ENCODE assay signal across 20 mouse cellular contexts in the genomic region with DNA sequence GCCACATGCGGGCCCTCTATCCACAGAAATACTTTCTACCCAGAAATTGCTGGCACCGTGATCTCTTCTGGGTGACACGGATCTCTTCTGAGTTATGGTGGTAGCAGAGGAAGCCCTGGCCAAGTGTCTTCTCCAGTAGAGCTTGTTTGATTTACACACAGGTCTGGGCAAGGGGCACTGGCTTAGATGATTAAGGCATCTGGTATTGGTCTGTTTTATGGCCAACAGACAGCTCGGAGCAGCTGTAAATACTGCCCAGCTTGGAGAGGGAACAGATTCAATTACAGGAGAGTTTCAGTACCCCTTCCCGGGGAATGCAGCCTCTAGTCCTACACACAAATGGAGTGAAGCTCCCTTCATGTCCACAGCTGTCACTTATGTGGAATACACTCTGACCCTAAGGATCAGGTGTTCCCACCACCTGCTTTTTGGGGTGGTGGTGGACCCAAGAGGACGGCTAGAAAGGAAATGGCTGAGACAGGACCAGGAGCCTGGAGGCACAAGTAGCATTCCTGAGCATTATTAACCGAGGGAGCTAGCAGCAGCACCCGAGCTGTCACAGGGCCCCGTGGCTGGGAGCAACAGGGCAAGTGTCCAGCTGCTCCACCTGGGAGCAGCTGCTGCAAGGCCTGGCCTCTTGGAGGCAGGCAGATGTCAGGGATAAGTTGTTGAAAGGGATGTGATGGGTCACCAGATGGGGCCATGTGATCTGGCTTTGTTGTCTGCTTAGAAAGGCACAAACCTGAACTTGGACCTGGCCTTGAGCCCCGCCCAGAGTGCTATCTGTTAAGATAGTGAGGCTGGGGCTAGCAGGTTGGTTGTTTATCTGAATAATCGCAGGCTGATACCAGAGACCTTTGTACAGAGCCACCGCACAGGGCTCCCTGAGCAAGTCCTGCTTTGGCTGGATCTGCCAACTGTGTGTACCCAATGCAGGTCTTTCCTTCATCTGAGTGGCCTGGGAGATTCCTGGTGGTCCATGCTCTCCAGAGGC. TPM values are rescaled to one million over a fixed set of nuclear protein-coding genes. Genes with fewer than 3 reads are reported as not detected.
DNase-seq lines count a peak whose midpoint lies in the region; ATAC-seq and TF ChIP-seq lines count a peak whose summit lies in the region.
"Had no signal": no experiment of that assay in that cellular context is flagged by ENCODE, and none has a peak within 500 bp of the region (broad histone marks: within the 10 kb centered on the region; RNA-seq: fewer than 3 reads in every experiment).

No protein-coding gene starts in this region.

- no peak for TF ChIP-seq CTCF in small intestine, adult 2 months (IDR thresholded peaks at IDR 0.05; ENCODE audit: extremely low read depth, insufficient read length, insufficient replicate concordance, low read depth, low read length)

- peaks cover 24% of the 10 kb centered on the region for H3K4me1 ChIP-seq in kidney, embryonic 15.5 days
- peaks cover 26% of the 10 kb centered on the region for H3K4me1 ChIP-seq in intestine, embryonic 14.5 days (replicated peaks; ENCODE audit: control insufficient read depth, insufficient read depth, low read length)
- peaks cover 35% of the 10 kb centered on the region for H3K4me1 ChIP-seq in liver, embryonic 11.5 days (replicated peaks; ENCODE audit: control insufficient read depth, insufficient read depth, low read length)
- H3K4me1 ChIP-seq in small intestine, adult 2 months (ENCODE audit: control insufficient read depth, insufficient read depth, insufficient read length, low read length) = peaks cover 39% of the 10 kb centered on the region

- peaks cover 34% of the 10 kb centered on the region for H3K36me3 ChIP-seq in kidney, embryonic 15.5 days
- H3K36me3 ChIP-seq in intestine, embryonic 14.5 days (ENCODE audit: control insufficient read depth, insufficient read depth, low read length) = peaks cover 27% of the 10 kb centered on the region
- peaks cover 27% of the 10 kb centered on the region for H3K36me3 ChIP-seq in liver, embryonic 11.5 days (ENCODE audit: control insufficient read depth, insufficient read depth, low read length)
- H3K36me3 ChIP-seq in small intestine, adult 2 months (ENCODE audit: control insufficient read depth, insufficient read depth, low read length) = peaks cover 11% of the 10 kb centered on the region

- 0 out of 2 replicates have a peak overlapping the region, but pooled peaks have one; percentile 6 for H3K4me2 ChIP-seq in kidney, embryonic 15.5 days
- H3K4me2 ChIP-seq in intestine, embryonic 14.5 days (ENCODE audit: low read length) = no peak overlapping the region
- H3K4me2 ChIP-seq in liver, embryonic 11.5 days = no peak overlapping the region
- H3K4me2 ChIP-seq: lung, embryonic 14.5 days had no signal

- peak overlapping the region; percentile 70 for H3K27ac ChIP-seq in kidney, embryonic 15.5 days
- peak overlapping the region; percentile 43; the same call in 1 of the 2 replicates for H3K27ac ChIP-seq in intestine, embryonic 14.5 days (ENCODE audit: low read depth)
- peak overlapping the region; percentile 8; the same call in 1 of the 2 replicates for H3K27ac ChIP-seq in liver, embryonic 11.5 days (ENCODE audit: low read depth, low read length)
- peak overlapping the region; percentile 99 for H3K27ac ChIP-seq in small intestine, adult 2 months (ENCODE audit: insufficient read depth, low read depth, low read length)
- H3K27ac ChIP-seq: forebrain, embryonic 10.5 days; heart, adult 2 months; hindbrain, postnatal 0 days; left cerebral cortex, adult 2 months had no signal

- H3K4me3 ChIP-seq in kidney, embryonic 15.5 days (replicated peaks) = no peak overlapping the region
- H3K4me3 ChIP-seq in intestine, embryonic 14.5 days (ENCODE audit: low read depth, low read length) = no peak overlapping the region
- H3K4me3 ChIP-seq in liver, embryonic 11.5 days (ENCODE audit: low read depth, low read length) = no peak overlapping the region
- H3K4me3 ChIP-seq in small intestine, adult 2 months (ENCODE audit: low read depth, low read length) = peak overlapping the region; percentile 63
- H3K4me3 ChIP-seq: forebrain, embryonic 10.5 days; heart, adult 2 months; left cerebral cortex, adult 2 months had no signal

- no peak for DNase-seq in kidney, adult 9 months
- no peak for DNase-seq in intestine, embryonic 14.5 days (ENCODE audit: low spot score)
- no peak for DNase-seq in liver, embryonic 11.5 days (ENCODE audit: low spot score)
- no peak for DNase-seq in urinary bladder, postnatal 14 days (ENCODE audit: low spot score)
- DNase-seq in spleen, postnatal 36 days (ENCODE audit: low spot score in 2 of 2) = no peak
- DNase-seq in right cerebral cortex, adult 2 months (ENCODE audit: low spot score in 2 of 2) = no peak
- DNase-seq: B cell, adult 2 months; cerebellum, postnatal 25 days; heart, adult 2 months; heart, postnatal 14 days; lung, embryonic 14.5 days; right cerebral cortex, adult 18-20 months had no signal

- 0 out of 2 replicates have a peak, but pooled peaks have one; percentile 54 for ATAC-seq in kidney, embryonic 15.5 days (replicated peaks; ENCODE audit: low FRiP score)
- ATAC-seq in intestine, embryonic 14.5 days (replicated peaks; ENCODE audit: low FRiP score, low TSS enrichment, low read depth) = no peak
- ATAC-seq in liver, embryonic 11.5 days (replicated peaks; ENCODE audit: low FRiP score) = no peak
- ATAC-seq: activated CD4-positive, CD25-positive, alpha-beta regulatory T cell, adult 4 months; hindbrain, postnatal 0 days had no signal

- 36% methylated on average over 12 of the region's 12 CpGs for WGBS in kidney, embryonic 15.5 days
- 45% methylated on average over 12 of the region's 12 CpGs for WGBS in intestine, embryonic 14.5 days
- 70% methylated on average over 12 of the region's 12 CpGs for WGBS in liver, embryonic 11.5 days
- 22% methylated on average over 12 of the region's 12 CpGs for WGBS in small intestine, adult 2 months

- no peaks in the 10 kb centered on the region for H3K27me3 ChIP-seq in kidney, embryonic 15.5 days
- H3K27me3 ChIP-seq in intestine, embryonic 14.5 days (replicated peaks; ENCODE audit: control insufficient read depth, insufficient read depth, low read length) = no peaks in the 10 kb centered on the region
- H3K27me3 ChIP-seq in liver, embryonic 11.5 days (replicated peaks; ENCODE audit: control insufficient read depth, insufficient read depth, low read length) = no peaks in the 10 kb centered on the region
- no peaks in the 10 kb centered on the region for H3K27me3 ChIP-seq in small intestine, adult 2 months (ENCODE audit: control insufficient read depth, insufficient read depth, low read length)

- H3K9me3 ChIP-seq in kidney, embryonic 15.5 days (replicated peaks) = no peaks in the 10 kb centered on the region
- no peaks in the 10 kb centered on the region for H3K9me3 ChIP-seq in intestine, embryonic 14.5 days (ENCODE audit: control insufficient read depth, low read length)
- H3K9me3 ChIP-seq in liver, embryonic 11.5 days (ENCODE audit: control insufficient read depth, low read length) = no peaks in the 10 kb centered on the region
- H3K9me3 ChIP-seq: forebrain, embryonic 10.5 days; G1E had no signal

- H3K9ac ChIP-seq in kidney, embryonic 15.5 days = no peak overlapping the region
- no peak overlapping the region for H3K9ac ChIP-seq in intestine, embryonic 14.5 days (ENCODE audit: low read length)
- no peak overlapping the region for H3K9ac ChIP-seq in liver, embryonic 11.5 days (ENCODE audit: low read depth, low read length)
- H3K9ac ChIP-seq: lung, embryonic 14.5 days had no signal

- peak; percentile 66 for TF ChIP-seq POLR2A in small intestine, adult 2 months (IDR thresholded peaks at IDR 0.05; ENCODE audit: low read depth, low read length)

RNA-seq across cellular contexts. Expression of a gene that starts 2.0 kb away (rescaled TPM):
- 5.8 and 7.2 TPM in 2 replicates for polyA plus RNA-seq in kidney, embryonic 15.5 days (2015; fragmentation: Nextera tagmentation; extraction: Ambion mirVana)
- polyA plus RNA-seq in intestine, embryonic 14.5 days (2014; fragmentation: Nextera tagmentation; extraction: Ambion mirVana) = 12.5 and 15.1 TPM in 2 replicates
- 2.3 and 2.7 TPM in 2 replicates for polyA plus RNA-seq in liver, embryonic 11.5 days (2014; fragmentation: Nextera tagmentation; extraction: Ambion mirVana)
- 277 and 416 TPM in 2 replicates for polyA plus RNA-seq in small intestine, adult 2 months (2012; rRNA removed)

RNA-seq across cellular contexts. Expression of a gene that starts 4.4 kb away (rescaled TPM):
- not detected in 2 replicates for polyA plus RNA-seq in kidney, embryonic 15.5 days (2015; fragmentation: Nextera tagmentation; extraction: Ambion mirVana)
- not detected in 2 replicates for polyA plus RNA-seq in intestine, embryonic 14.5 days (2014; fragmentation: Nextera tagmentation; extraction: Ambion mirVana)
- not detected in 2 replicates for polyA plus RNA-seq in liver, embryonic 11.5 days (2014; fragmentation: Nextera tagmentation; extraction: Ambion mirVana)
- 0.28 TPM in 1 of 2 replicates, not detected in the other for polyA plus RNA-seq in small intestine, adult 2 months (2012; rRNA removed)
- polyA plus RNA-seq: activated CD4-positive, CD25-positive, alpha-beta regulatory T cell, adult 4 months; embryonic facial prominence, embryonic 11.5 days; G1E; heart, adult 2 months; hindbrain, postnatal 0 days; lung, embryonic 14.5 days had no signal

RNA-seq across cellular contexts. Expression of a gene that starts 4.9 kb away (rescaled TPM):
- polyA plus RNA-seq in kidney, embryonic 15.5 days (2015; fragmentation: Nextera tagmentation; extraction: Ambion mirVana) = 74.0 and 77.8 TPM in 2 replicates
- polyA plus RNA-seq in intestine, embryonic 14.5 days (2014; fragmentation: Nextera tagmentation; extraction: Ambion mirVana) = 82.9 and 96.6 TPM in 2 replicates
- 112 and 124 TPM in 2 replicates for polyA plus RNA-seq in liver, embryonic 11.5 days (2014; fragmentation: Nextera tagmentation; extraction: Ambion mirVana)
- 18.2 and 20.9 TPM in 2 replicates for polyA plus RNA-seq in small intestine, adult 2 months (2012; rRNA removed)

RNA-seq across cellular contexts. Expression of a gene that starts 30.4 kb away (rescaled TPM):
- 10.6 and 11.1 TPM in 2 replicates for polyA plus RNA-seq in kidney, embryonic 15.5 days (2015; fragmentation: Nextera tagmentation; extraction: Ambion mirVana)
- 9.4 and 11.2 TPM in 2 replicates for polyA plus RNA-seq in intestine, embryonic 14.5 days (2014; fragmentation: Nextera tagmentation; extraction: Ambion mirVana)
- 30.4 and 35.1 TPM in 2 replicates for polyA plus RNA-seq in liver, embryonic 11.5 days (2014; fragmentation: Nextera tagmentation; extraction: Ambion mirVana)
- polyA plus RNA-seq in small intestine, adult 2 months (2012; rRNA removed) = 27.1 and 70.9 TPM in 2 replicates

RNA-seq across cellular contexts. Expression of a gene that starts 46.3 kb away (rescaled TPM):
- polyA plus RNA-seq in kidney, embryonic 15.5 days (2015; fragmentation: Nextera tagmentation; extraction: Ambion mirVana) = 26.1 and 27.7 TPM in 2 replicates
- 36.5 and 42.5 TPM in 2 replicates for polyA plus RNA-seq in intestine, embryonic 14.5 days (2014; fragmentation: Nextera tagmentation; extraction: Ambion mirVana)
- polyA plus RNA-seq in liver, embryonic 11.5 days (2014; fragmentation: Nextera tagmentation; extraction: Ambion mirVana) = 34.9 TPM in 2 replicates
- 46.9 and 86.6 TPM in 2 replicates for polyA plus RNA-seq in small intestine, adult 2 months (2012; rRNA removed)

Comparison
In these comparisons a context has a peak if more than half of its experiments do, and no peak if none do; other contexts are left out.
1. H3K27ac ChIP-seq: peak in every context shown above with its lines; median percentile 99 in small intestine, adult 2 months; 70 in kidney, embryonic 15.5 days; 43 in intestine, embryonic 14.5 days; 8 in liver, embryonic 11.5 days.
2. RNA of a gene that starts 2.0 kb away (polyA plus RNA-seq): 277 to 416 TPM in small intestine, adult 2 months; 12.5 to 15.1 TPM in intestine, embryonic 14.5 days, 5.8 to 7.2 TPM in kidney, embryonic 15.5 days and 2.3 to 2.7 TPM in liver, embryonic 11.5 days; every median in the first group is over 10 times any median in the second.